In the genomic region with DNA sequence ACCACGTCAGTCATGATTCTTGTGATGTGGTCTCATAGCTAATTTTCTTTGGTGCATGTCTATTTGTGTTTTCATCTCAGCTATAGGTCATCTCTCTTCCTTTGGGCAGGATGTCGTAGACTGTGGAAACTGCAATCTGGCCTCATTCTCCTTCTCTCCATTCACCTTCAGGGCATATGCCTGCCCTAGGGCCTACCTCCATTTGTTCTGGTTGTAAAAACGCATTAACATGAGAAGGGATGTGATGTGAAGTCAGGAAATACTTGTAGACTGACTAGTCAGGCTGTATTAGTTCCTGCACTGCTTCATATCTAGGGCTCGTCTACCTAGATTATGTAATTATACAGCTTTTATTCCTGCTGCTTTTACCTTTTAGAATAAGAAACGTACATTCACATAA, we compare ENCODE assay signal across 18 mouse cellular contexts.
DNase-seq lines count a peak whose midpoint lies in the region.
"Had no signal": no experiment of that assay in that cellular context is flagged by ENCODE, and none has a peak within 500 bp of the region (broad histone marks: within the 10 kb centered on the region; RNA-seq: fewer than 3 reads in every experiment).

No protein-coding gene starts in this region.

- DNase-seq in retina, postnatal 1 day: peak; percentile 74
- no peak for DNase-seq in retina, embryonic 14.5 days (ENCODE audit: low spot score)
- DNase-seq in R1 (ENCODE audit: low read depth, low spot score) (peak; percentile 70), ZHBTc4 (ENCODE audit: low read depth, low spot score) (peak; percentile 64), liver (no peak)
- DNase-seq in layer of hippocampus, adult 11-12 months (ENCODE audit: low spot score): no peak
- DNase-seq in gastrocnemius, postnatal 10 days: no peak
- DNase-seq: adrenal gland, adult 2 months; adrenal gland, postnatal 10 days; adrenal gland, postnatal 25 days; B cell, adult 2 months; cerebellum, adult 11 months; cerebellum, adult 18-20 months; cerebellum, adult 8-10 months; cerebellum, adult 9-11 months; cerebellum, postnatal 14 days; cerebellum, postnatal 36 days; embryo, embryonic 11 days had no signal

Comparison
In these comparisons a context has a peak if more than half of its experiments do, and no peak if none do; other contexts are left out.
1. DNase-seq: peak in retina, postnatal 1 day (single experiment), R1 (single experiment) and ZHBTc4 (single experiment); none in retina, embryonic 14.5 days (single experiment), layer of hippocampus, adult 11-12 months (single experiment), liver (single experiment) and gastrocnemius, postnatal 10 days (single experiment).